Comparison of ENCODE assay signal across 10 mouse cellular contexts in genomic region chr6:147718052-147718712, GRCm38 (mm10).
A peak's percentile ranks its signal among the peaks of the same experiment; 100 is the strongest.
DNase-seq lines count a peak whose midpoint lies in the region; ATAC-seq and TF ChIP-seq lines count a peak whose summit lies in the region.
"Had no signal": no experiment of that assay in that cellular context is flagged by ENCODE, and none has a peak within 500 bp of the region (broad histone marks: within the 10 kb centered on the region; RNA-seq: fewer than 3 reads in every experiment).

No protein-coding gene starts in this region.

- no peak for TF ChIP-seq CTCF in heart, postnatal 0 days (IDR thresholded peaks at IDR 0.05; ENCODE audit: low read depth)

- 9% methylated on average over 8 of the region's 8 CpGs for WGBS in embryonic facial prominence, embryonic 12.5 days
- whole genome bisulfite sequencing in heart, postnatal 0 days = 17% methylated on average over 8 of the region's 8 CpGs

- H3K27ac ChIP-seq in embryonic facial prominence, embryonic 12.5 days = peak overlapping the region; percentile 69
- no peak overlapping the region; the same call in 1 of the 2 replicates for H3K27ac ChIP-seq in heart, postnatal 0 days (ENCODE audit: low read depth)
- H3K27ac ChIP-seq: liver, embryonic 14.5 days; stomach, embryonic 15.5 days had no signal

- no peaks in the 10 kb centered on the region for H3K27me3 ChIP-seq in embryonic facial prominence, embryonic 12.5 days
- H3K27me3 ChIP-seq in heart, postnatal 0 days (ENCODE audit: control insufficient read depth, insufficient read depth, low read length) = no peaks in the 10 kb centered on the region
- H3K27me3 ChIP-seq: stomach, embryonic 15.5 days had no signal

- peak; percentile 39 for DNase-seq in adrenal gland, postnatal 10 days
- no peak for DNase-seq in adrenal gland, postnatal 4 days (ENCODE audit: low spot score in 2 of 2)
- peak; percentile 37 for DNase-seq in Muller cell, postnatal 12 days (ENCODE audit: inconsistent ontology term)
- peak; percentile 11 for DNase-seq in heart, postnatal 0 days (ENCODE audit: low spot score)
- DNase-seq in left cerebral cortex, postnatal 36 days (ENCODE audit: low spot score in 2 of 2) = peak; percentile 20 to 28

- no peaks in the 10 kb centered on the region for H3K36me3 ChIP-seq in embryonic facial prominence, embryonic 12.5 days
- no peaks in the 10 kb centered on the region for H3K36me3 ChIP-seq in heart, postnatal 0 days (replicated peaks; ENCODE audit: control insufficient read depth, insufficient read depth, low read length)
- H3K36me3 ChIP-seq: stomach, embryonic 15.5 days had no signal

- no peak for TF ChIP-seq EP300 in heart, postnatal 0 days (IDR thresholded peaks at IDR 0.05; ENCODE audit: low read depth)

- H3K4me1 ChIP-seq in embryonic facial prominence, embryonic 12.5 days = peaks cover 16% of the 10 kb centered on the region
- peaks cover 5% of the 10 kb centered on the region for H3K4me1 ChIP-seq in heart, postnatal 0 days (ENCODE audit: control insufficient read depth, insufficient read depth)
- H3K4me1 ChIP-seq: stomach, embryonic 15.5 days had no signal

- no peak for ATAC-seq in embryonic facial prominence, embryonic 12.5 days (ENCODE audit: insufficient number of reproducible peaks, insufficient read depth, low FRiP score, low TSS enrichment)
- no peak for ATAC-seq in heart, postnatal 0 days (ENCODE audit: insufficient read depth, low read depth)
- ATAC-seq in activated CD4-positive, CD25-positive, alpha-beta regulatory T cell, adult 4 months = no peak
- ATAC-seq in megakaryocyte progenitor cell, adult 5-6 weeks (replicated peaks; ENCODE audit: poor library complexity) = no peak

- intact Hi-C loops in left cerebral cortex, postnatal 36 days (cut with DNase I) = no loop called here

- peak overlapping the region; percentile 25 for H3K4me2 ChIP-seq in embryonic facial prominence, embryonic 12.5 days (replicated peaks)
- H3K4me2 ChIP-seq in heart, postnatal 0 days (ENCODE audit: low read depth, low read length) = peak overlapping the region; percentile 12; the same call in 1 of the 2 replicates
- H3K4me2 ChIP-seq: stomach, embryonic 15.5 days had no signal

- H3K4me3 ChIP-seq in embryonic facial prominence, embryonic 12.5 days = no peak overlapping the region
- no peak overlapping the region for H3K4me3 ChIP-seq in heart, postnatal 0 days (ENCODE audit: low read depth, low read length)
- H3K4me3 ChIP-seq: stomach, embryonic 15.5 days had no signal

- H3K9me3 ChIP-seq in embryonic facial prominence, embryonic 12.5 days = no peaks in the 10 kb centered on the region
- H3K9me3 ChIP-seq in heart, postnatal 0 days (replicated peaks; ENCODE audit: control insufficient read depth, low read length) = no peaks in the 10 kb centered on the region
- H3K9me3 ChIP-seq: stomach, embryonic 15.5 days had no signal

- no peak overlapping the region for H3K9ac ChIP-seq in embryonic facial prominence, embryonic 12.5 days
- H3K9ac ChIP-seq in heart, postnatal 0 days (replicated peaks; ENCODE audit: low read depth, low read length) = no peak overlapping the region
- H3K9ac ChIP-seq: liver, embryonic 14.5 days; stomach, embryonic 15.5 days had no signal

Comparison
In these comparisons a context has a peak if more than half of its experiments do, and no peak if none do; other contexts are left out.
1. DNase-seq: peak in adrenal gland, postnatal 10 days (single experiment), Muller cell, postnatal 12 days (single experiment), heart, postnatal 0 days (single experiment) and left cerebral cortex, postnatal 36 days (2 of 2); none in adrenal gland, postnatal 4 days (0 of 2).